Mouse (Mus musculus) urinary bladder, postnatal 4 days (tissue): ENCODE data around the gene Primpol.
"Not testable (repeated sequence)": the region's sequence is repeated elsewhere in the genome, so short reads cannot be mapped to it uniquely, and the experiment has no call there.

Experiments used
- DNase-seq, 2 experiments: peaks; one replicate each; pipeline ENCODE4 v3.0.0; 2021 to 2022; ENCODE audit warnings: low spot score in 2 of 2

The Primpol gene

DNA sequence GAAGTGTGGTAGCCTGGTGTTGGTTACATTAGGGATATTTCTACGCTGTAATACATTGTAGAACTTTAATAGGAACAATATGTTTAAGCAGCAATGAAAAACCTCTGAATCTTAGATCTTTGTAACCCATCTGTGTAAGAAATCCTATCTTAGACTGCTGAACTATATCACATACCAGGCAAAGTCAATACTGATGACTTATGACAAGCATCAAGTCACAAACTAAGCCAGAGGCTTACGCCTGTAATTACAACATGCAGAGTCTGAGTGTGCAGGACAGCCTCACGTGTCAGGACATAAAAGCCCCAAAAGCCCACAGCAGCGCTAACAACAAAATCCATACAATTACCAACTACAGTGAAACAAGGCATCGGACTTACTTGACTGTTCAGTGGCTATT, 13.4 kb downstream of the Primpol start:
- no peak for DNase-seq

DNA sequence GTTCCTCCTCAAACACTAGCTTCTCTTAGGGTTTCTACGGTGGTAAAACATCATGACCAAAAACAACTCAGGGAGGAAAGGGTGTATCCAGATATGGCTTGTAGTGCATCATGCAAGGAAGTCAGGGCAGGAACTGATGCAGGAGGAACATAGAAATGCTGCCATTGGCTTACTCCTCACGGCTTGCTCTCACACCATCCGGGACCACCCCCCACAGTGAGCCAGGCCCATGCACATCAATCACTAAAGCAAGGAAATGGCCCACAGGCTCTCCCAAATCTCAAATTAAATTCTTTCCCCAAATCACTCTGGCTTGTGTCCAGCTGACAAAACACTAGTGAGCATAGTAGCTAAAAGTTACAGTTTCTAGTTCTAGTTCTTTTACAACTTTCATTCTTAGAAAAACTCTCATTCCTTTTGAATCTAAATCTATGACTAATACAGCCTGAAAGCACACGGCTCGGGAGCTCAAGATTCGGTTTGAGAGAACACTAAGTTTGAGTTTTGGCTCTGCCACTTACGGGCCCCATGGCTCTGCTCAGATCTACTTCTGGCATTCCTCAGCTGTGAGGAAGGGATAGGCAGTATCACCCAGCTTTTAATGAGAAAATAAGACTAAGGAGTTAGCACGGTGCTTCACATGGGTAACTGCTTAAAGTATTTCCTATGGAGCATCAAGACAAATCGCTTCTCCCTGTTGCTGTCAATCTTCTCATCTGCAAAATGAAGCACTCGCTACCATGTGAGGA, 15.9 kb downstream of the Primpol start:
- no peak for DNase-seq

DNA sequence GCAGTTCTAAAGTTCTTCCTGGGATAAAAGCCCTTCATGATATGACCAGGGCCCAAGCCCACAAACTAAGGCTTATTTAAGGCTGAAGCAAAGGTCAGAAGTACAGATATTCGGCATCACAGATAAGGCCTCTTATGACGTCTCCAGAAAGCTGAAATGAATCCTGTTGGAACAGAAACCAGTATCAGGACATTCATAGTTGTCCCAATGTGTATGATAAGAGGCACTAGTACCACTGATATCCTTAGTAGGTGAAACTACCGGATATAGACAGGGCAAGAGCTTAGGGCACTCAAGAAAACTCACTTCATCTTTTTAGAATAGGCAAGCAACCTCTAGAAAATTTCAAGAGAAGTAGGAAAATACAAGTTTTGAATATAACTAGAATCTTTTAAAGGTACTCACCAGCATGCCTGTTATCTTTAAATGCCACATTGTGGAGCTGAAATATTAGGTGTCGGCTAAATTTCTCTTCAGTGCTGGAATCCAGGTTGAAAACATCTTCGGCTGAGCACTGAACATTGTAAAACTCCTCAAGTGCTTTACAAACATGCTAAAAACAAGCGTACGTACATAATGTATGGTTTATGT, 17.6 kb downstream of the Primpol start:
- no peak for DNase-seq

DNA sequence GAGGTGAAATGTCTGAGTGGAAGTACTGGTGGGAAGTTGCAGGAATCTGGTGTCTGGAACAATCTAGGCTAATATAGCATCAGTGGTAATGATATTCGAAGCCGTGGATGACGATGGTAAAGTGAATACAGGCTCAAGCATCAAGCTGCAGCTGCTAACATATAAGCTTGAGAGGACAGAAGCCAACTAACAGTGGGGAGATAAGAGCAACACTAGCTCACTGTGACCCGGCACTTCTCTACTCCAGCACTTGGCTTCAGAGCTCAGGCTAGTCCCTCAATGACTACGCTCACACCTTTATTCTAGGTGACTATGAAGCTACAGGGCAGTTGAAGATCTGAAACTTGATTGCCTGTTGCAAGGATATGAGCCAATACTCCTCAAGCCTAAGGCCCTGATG, 18.3 kb downstream of the Primpol start:
- DNase-seq = no peak

DNA sequence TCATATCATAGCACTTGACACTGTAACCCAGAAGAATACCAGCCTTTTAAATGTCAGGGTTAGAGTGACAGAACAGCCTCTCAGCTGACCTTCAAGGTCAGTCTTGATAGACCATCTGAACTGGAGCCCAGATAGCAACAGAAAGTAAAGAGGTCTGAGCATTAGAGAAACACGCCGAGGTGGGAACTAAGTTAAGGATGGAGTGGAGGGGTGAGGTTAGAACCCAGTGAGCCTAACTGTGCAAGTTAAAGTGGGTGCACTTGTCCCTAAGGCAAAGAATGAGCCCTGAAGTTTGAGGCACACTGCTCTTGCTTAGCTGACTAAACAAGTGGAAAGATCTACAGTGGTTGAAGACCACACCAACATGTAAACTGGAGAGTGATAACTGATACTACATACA, 18.9 kb downstream of the Primpol start:
- no peak for DNase-seq

DNA sequence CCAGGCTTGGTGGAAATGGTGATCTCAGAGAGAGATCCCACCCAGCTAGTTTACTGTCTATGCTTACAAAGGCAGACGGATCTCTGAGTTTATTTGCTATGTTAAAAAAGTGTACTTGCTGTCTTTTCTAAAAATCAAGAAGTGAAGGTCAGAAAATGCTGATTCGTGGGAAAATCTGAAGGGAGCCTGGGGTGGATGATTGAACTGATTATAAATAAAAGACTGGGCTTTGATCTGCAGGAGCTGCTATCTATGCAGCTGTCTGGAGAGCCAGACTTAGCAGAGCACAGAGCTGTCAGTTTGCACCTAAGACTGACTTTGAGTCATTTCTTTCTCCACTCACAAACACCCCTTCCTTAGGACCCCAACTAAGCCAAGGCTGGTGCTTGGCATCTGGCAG, 19.6 kb downstream of the Primpol start:
- no peak for DNase-seq

DNA sequence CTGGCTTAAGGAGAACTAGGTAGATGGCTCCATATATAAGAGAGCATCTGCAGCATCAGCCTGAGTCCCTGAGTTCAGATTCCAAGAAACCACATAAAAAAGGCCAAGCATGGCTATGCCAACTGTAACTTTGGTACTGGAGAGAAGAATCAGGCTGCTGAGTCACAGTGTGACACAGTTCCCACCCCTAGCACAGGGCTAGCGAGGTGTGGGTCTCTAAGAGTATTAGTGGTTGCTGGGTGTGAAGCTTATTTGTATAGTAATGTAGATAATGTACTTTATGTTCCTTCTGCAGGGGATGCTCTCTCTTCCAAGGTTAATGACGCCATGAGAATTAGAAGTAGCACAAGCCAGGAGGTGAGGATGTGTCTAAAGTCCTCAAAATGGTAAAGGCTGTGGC, 20.5 kb downstream of the Primpol start:
- DNase-seq = no peak

DNA sequence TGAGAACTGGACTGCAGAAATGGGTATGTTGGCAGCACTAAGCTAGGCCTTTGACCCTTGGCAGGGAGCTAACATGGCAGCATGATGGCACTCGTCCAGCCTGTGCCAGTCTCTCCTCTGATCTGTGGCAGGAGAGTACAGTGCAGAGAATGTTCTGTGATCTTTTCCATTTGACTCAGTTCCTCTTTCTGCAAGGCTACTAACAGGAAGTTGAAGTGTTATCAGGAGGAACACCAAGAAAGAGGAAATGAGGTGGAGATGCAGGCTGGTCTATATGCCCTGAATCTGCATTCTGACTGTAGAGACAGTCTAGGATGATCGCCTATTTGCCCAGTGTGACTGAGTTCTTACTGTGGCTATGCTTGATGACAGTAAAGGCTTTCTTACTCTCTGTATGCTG, 21.4 kb downstream of the Primpol start:
- no peak for DNase-seq

DNA sequence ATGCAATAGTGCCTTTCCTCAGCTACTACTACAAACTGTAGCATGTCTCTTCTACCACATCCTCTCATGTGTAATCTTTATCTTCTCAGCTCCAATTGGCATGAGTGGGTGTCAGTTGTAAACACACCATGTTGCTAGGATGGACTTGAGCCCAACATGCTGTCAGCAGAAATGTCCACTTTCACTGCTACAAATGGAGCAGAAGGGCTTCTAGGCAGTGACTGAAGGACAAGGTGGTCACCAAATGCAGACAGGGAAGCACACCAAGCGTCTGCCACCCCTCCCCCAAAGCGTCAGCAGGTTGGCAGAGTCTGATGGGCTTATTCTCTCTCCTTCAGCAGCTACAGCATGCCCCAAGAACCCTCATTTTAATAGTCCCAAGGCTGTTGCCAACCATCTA, 23.2 kb downstream of the Primpol start:
- no peak for DNase-seq

DNA sequence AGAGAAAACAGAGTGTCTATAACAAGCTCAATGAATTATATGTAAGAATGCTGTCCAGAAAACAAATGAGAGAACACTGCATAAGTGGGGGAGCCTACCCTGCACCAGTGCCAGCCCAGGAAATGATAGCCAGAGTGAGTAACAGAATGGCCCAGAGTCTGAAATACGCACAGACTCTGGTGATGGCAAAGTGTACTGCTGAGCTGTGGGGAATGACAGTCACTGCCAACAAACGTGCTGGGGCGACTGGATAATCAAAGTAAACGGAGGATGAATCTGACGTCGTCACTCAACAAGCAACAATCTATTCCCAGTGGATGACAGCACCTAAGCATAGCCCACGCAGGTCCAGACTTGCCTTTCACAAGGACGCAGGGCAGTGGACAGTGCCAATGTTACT, 23.9 kb downstream of the Primpol start:
- no peak for DNase-seq

DNA sequence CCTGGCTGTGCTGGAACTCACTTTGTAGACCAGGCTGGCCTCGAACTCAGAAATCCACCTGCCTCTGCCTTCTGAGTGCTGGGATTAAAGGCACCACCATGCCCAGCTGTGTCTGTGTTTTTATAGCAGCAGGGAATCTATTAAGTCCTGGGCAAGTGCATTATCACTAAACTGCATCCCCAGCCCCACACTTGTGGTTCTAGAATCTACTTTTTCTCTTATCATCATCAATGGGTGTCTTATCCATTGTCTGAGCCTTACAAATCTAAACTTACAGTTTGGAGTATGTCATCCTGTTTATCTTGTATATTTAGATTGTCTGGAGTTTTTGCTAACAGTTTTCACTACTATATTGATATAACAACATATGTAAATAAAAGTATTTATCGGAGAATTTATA, 28.3 kb downstream of the Primpol start:
- DNase-seq = no peak

DNA sequence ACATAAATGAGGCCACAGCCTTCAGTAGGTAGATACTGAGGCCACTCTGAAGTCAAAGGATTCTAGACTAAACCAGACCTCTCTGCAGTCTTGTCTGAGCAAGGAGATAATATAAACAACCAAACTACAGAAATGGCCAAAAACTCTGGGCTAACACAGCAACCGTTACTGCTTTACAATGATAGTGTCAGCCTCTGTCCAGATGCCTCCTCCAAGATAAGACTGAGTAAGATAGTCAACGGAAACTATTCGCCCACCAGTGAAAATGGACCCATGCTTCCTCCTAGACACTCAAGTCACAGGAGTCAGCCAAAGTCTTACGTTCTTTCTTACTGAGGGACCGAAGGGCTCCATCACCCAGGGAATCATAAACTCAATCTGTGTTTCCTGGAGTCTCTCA, 29.1 kb downstream of the Primpol start:
- DNase-seq = no peak

DNA sequence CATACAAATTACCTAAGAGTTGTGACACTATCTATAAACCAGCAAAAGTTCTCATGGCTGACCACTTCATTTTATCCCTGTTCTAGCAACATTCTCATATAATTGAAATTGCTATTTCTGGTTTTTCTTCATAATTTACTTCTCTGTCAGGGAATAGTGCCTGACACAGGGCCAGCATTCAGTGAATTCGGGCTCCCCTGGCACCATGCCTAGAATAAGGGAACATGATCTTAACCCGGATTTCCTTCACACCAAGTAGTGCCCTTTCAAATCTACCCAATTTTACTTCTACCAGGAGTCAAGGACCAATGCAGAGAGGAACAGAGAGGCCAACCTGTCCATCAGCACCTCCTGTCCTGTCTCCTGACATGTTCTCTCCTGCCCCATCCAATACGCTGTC, 31.4 kb downstream of the Primpol start:
- no peak for DNase-seq

DNA sequence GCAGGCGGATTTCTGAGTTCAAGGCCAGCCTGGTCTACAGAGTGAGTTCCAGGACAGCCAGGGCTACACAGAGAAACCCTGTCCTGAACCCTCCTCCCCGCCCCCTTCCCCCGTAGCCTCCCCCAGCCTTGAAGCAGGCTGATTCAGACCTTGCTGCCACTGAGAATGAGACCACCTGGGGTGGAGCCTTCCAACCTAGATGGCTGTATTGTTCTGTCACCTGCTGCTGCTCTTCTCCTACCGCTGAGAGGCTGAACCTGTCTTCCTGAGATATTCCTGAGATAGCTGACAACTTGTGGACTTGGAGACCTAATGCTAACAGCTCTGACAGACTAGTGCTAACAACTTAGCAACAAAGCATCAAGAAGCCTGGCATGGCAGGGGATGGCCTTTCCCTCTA, 32.7 kb downstream of the Primpol start:
- not testable (repeated sequence) for DNase-seq

DNA sequence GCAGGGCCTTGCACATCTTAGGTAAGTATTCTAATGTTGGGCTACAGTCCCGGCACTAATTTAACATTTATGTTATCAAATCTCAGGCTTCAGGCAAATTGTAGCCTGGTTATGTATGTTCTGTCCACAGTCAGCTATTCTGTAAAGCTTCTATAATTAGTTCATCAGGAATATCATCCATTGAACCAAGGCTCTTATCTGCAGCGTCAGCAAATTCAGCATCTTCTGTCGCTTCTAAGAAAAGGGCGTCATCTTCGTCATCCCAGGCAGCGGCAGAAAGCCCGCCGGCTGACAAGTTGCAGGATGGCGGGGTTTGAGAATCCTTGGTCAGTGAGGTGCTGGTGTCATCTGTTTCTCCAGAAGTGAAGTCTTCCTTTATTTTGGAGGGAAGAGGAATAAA, 38.2 kb downstream of the Primpol start:
- no peak for DNase-seq

DNA sequence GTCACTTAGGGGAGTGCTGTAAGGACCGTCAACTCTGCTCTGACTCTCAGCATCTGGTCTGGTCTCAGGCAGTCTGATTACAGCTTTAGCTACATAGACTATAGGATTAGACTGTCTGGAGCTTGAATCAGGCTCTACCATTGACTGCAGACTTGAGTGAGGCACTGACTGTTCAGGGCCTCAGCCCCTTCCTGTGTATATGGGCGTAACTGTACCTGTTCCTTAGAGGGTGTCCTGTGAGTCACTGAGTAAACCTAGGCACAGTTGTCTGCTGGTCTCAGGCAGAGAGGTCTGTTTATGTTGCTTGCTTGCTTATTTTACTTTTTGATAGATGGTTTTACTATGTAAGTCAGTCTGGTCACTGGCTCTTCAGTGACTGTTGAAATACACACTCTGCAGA, 43.0 kb downstream of the Primpol start:
- no peak for DNase-seq

DNA sequence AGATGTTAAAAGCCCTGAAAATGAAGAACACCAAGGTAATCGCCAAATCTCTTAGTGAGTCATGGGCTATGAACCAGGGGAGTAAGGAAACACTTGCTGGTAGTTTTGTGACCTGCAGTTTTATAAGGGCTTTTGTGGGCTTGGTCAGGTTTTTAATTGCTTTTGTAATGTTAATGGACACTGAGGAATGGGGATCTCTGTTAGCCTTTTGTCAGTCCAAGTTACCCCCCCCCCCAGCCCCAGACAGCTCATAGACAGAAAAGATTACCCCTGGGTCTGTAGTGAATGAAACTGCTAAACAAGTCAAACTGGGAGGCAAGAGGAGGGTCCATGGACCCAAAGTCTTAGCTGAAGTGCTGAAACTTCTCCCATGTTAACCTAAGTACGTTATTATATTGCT, 43.6 kb downstream of the Primpol start:
- no peak for DNase-seq

DNA sequence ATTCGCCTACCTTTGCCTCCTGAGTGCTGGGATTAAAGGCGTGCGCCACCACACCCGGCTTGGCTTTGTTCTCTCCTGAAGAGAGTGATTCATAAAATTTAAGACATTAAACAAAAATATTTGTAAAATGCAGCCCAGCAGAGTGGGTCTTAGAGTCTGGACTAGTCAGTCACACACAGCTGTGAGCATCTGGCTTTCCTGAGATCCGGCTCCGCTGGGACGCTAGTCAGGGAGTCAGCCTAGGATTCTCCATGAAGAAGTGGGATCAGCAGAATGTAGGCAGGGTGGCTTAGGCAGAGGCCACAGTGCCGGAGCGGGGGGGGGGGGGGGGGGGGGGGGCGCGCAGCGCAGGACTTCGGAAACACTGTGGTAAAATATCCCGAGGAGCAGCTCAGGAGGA, 46.3 kb downstream of the Primpol start:
- no peak for DNase-seq

DNA sequence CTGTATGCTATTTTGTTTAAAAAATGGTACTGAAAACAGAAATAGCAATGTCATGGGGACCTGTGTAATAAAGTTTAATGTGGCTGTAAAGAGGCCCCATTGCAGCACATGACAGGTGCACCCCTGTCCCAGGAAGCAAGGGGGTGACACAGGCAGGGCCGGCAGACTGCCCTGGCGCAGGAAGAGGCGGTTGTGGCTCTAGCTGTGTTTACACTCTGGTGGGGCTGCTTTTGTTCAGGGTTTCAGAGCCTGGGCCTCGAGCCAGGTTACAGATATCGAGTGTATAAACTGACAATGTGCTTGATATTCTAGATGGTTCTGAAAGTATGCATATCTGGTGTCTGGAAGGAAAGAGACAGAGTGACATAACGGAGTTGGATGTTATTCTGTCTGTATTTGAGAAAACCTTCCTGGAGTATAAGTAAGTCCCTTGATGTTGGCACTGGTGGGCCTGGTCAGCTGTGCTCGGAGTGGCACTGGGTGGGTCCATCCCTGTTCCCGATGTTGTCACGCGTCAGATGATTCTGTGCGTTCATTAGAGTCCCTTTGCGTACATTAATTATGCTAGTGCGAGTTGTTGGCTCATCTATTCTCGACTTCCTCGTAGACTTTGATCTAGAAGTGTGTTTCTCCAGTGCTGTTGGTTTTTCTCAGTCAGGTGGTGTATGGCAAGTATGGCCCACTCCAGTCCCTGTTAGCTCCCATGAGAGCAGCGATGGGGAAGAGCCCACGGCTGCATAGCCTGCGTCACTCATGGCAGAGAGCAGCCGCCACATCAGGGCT, 47.2 kb downstream of the Primpol start:
- DNase-seq = no peak

DNA sequence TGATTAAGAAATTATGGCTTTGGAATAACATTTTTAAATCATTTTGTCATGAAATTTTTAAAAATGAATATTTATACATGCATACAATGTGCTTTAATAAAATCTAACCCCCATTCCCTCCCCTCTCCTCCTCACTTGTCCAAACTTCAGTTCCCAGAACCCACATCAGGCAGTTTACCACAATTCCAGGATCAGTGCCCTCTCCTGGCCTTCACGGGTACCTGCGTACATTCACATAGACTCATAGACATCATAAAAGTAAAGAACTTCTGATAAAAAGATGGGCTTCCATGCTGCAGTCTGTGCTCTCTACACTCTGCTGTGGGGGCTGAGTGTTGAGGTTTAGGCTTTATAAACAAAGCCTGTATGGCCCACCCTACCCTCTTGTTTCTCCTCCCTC, 48.1 kb downstream of the Primpol start:
- DNase-seq = no peak

DNA sequence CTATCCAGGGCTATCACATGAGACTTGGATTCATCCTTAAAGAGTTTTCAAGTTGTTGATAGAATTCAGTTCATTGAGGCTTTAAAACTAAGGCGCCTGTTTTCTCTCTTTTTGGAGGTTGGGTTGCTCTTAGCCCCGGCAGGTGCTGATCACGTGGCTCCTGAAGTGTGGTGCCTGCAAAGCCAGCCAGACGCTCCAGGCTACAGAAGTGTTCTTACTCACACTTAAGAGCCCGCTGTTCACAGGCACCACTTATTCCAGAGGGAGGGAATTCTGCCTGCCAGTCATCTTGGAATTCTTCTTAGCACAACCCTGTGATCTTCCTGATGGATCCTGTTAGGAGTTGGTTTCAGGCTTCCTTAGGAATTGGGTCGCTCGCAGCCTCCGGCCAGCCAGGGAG, 49.1 kb downstream of the Primpol start:
- DNase-seq = no peak

DNA sequence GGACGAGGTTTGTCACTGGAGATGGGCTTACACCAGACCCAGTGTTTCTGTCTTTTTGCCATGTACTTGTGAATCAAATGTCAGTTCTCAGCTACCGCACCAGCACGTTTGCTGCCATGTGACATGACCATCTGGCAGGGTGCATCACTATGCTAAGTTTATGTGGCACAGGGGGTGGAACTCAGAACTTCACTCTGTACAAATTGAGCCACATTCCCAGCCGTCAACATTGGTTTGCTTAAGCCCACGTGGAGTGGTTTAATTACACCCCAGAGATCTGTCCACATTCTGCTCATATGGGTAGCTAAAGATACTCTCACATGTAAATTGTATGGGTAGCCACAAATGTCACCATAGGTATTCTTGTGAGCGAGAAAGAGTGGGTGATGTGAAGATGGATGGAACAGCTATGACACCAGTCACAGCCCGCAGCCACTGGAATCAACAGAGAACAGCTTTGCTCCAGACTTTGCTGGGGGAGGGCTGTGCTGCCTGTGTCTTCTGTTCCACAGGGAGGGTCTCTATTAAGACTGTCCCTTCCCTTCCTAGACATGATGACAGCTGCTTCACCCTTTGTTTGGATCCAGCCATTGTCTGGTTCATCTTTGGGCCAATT, 50.0 kb downstream of the Primpol start:
- DNase-seq = no peak

DNA sequence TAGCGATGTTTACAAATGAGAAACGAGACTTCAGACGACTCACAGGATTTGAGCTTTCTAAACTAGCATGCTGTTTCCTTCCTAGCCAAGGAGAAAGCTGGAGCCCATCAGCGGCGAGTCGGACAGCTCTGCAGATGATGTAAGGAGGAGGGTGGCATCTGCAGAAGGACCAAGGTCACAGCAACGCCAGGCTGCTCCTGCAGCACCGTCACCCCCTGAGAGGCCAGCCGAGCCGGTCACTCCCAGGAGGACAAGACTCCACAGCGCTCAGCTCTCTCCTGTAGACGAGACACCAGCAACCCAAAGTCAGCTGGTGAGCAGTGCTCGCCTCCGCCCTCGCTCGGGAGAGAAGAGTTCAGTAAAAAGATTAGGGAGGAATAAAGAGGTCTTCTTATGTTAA, 54.7 kb downstream of the Primpol start:
- no peak for DNase-seq
